Mouse (Mus musculus) small intestine, adult 10 weeks (tissue): Measurements from ENCODE around the gene 2310061I04Rik. TPM values are rescaled to one million over a fixed set of nuclear protein-coding genes. Genes with fewer than 3 reads are reported as not detected.

ENCODE experiments used
- polyA plus RNA-seq: library from polyadenylated mRNA; stranded (reverse); fragments of 350-450 nt; fragmentation: Illumina TruSeq; extraction: RNeasy Lipid Tissue Mini Kit (QIAGEN cat#74804); gene quantifications from one replicate; pipeline ENCODE4 v1.2.3, GENCODE M21; 2014; ENCODE audit warnings: low replicate concordance

2310061I04Rik gene
- polyA plus RNA-seq = 30.1 TPM

DNA sequence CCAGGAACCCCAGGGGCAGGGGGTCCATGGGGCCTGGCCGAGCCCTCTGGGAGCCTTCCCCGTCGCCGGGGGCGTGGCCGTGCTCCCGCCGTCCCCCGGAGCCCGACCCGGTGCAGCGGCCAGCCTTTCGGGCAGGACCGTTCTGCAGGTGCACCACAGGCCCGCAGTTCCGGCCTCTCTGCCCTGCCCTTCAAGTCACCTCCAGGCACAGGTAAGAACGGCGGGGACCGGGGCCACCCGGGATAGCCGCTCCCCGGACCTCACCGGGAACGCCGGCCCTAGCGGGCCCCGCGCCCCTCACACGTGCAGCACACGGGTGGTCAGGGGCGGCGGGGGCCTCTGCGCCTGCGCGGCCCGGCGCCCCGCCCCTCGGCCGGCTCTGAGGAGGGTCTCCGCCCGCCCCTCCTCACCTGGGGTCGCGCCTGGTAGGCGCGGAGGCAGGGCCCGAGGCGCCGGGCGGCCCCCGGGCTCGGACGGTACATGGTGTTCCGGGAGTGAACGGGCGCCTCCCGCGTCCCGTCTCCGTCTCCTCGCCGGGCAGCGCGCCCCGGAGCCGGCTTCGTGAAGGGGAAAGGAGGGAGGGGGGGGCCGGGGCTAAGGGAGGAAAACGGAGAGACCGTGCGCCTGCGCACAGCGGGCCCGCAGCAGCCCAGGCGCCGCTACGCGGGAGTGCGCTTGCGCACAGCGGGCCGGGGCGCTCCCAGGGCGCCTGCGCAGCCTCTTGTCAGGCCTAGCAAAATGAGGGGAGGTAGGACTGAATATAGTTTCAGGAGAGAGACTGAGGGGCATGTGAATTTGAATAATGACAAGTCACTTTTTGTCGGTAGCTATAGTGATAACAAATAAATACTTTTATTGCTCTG is at the start of gene 2310061I04Rik:
2310061I04Rik (minus strand) TSS at position 651 of the 863 bp plus-strand sequence.

GRCm38 (mm10) chr17:35916297-35917142 is 19.3 kb upstream of the 2310061I04Rik start, which contains the start of the genes Mrps18b and Ppp1r10:
Mrps18b (minus strand) TSS chr17:35916389.
Ppp1r10 (plus strand) TSS chr17:35916434.

GRCm38 (mm10) chr17:35909919-35910369 is 12.7 kb upstream of the 2310061I04Rik start, which contains the start of gene Atat1:
Atat1 (minus strand) TSS chr17:35910075.

GRCm38 (mm10) chr17:35879245-35880057 is 17.8 kb downstream of the 2310061I04Rik start, which contains the start of gene Dhx16:
Dhx16 (plus strand) TSS chr17:35879819.

DNA sequence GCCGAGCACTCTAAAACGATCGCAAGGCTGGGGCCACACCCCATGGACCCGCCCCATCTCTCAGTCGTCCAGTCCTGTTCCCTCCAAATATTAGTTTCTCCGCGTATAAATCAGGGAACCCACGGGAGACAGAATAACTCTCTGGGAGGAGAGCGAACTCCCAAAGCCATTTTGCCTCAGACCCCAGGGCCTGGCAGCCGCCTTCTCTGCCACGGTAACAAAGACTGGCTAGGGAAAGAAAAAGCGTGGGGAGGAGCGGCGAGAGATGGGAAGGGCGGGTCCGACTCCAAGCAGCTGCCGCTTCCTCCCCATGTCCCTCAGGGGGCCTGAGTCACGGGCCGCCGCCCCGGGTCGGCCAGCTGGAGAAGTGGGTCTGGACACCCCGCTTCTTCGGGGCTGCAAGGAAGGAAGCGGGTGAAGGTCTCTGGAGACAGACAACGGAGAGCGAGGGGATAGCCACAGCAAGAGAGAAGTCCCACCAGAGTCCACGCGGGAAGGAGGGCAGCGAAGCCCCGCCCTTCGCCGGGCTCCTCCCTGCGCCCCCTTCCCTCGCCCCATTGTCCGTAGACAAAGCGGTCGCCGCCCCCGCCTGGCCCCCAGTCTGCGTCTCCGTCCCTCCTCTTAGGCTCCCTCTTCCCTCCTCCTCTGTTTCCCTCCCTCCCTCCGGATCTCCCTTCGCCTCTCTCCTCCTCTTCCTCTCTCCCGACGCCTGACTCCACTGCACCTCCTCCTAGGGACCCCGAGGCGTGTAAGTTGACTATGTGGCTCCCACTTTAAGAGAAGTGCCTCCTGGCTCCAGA is 31.6 kb downstream of the 2310061I04Rik start, which contains the start of gene Ppp1r18:
Ppp1r18 (plus strand) TSS at position 113 of the 800 bp plus-strand sequence.

GRCm38 (mm10) chr17:35861198-35861857 is 35.9 kb downstream of the 2310061I04Rik start, which contains the start of gene Nrm:
Nrm (plus strand) TSS chr17:35861318.

Other genes starting within 250 kb of the 2310061I04Rik start
- 0.59 TPM for gene Vars2, start 229.8 kb downstream of the 2310061I04Rik start, polyA plus RNA-seq
- gene Gtf2h4, start 223.7 kb downstream of the 2310061I04Rik start, polyA plus RNA-seq = 2.7 TPM
- 4.8 TPM for gene Ddr1, start 192.8 kb downstream of the 2310061I04Rik start, polyA plus RNA-seq
- gene Ier3, start 75.7 kb downstream of the 2310061I04Rik start, polyA plus RNA-seq = 3.7 TPM
- gene Flot1, start 74.2 kb downstream of the 2310061I04Rik start, polyA plus RNA-seq = 3.5 TPM
- gene Tubb5, start 59.1 kb downstream of the 2310061I04Rik start, polyA plus RNA-seq = 23.6 TPM
- gene Mdc1, start 55.9 kb downstream of the 2310061I04Rik start, polyA plus RNA-seq = 9.7 TPM
- gene Nrm, start 36.1 kb downstream of the 2310061I04Rik start, polyA plus RNA-seq = 1.3 TPM
- 1.2 TPM for gene Ppp1r18, start 31.8 kb downstream of the 2310061I04Rik start, polyA plus RNA-seq
- 16.5 TPM for gene Dhx16, start 17.6 kb downstream of the 2310061I04Rik start, polyA plus RNA-seq
- gene Atat1, start 12.6 kb upstream of the 2310061I04Rik start, polyA plus RNA-seq = 17.0 TPM
- gene Mrps18b, start 19.0 kb upstream of the 2310061I04Rik start, polyA plus RNA-seq = 8.4 TPM
- gene Ppp1r10, start 19.0 kb upstream of the 2310061I04Rik start, polyA plus RNA-seq = 28.3 TPM
- 36.1 TPM for gene Abcf1, start 72.3 kb upstream of the 2310061I04Rik start, polyA plus RNA-seq
- 0.56 TPM for gene Gnl1, start 82.4 kb upstream of the 2310061I04Rik start, polyA plus RNA-seq
- 0.59 TPM for gene Prr3, start 82.8 kb upstream of the 2310061I04Rik start, polyA plus RNA-seq
- gene H2-T24, start 123.1 kb upstream of the 2310061I04Rik start, polyA plus RNA-seq = 5.7 TPM
- gene H2-T23, start 135.4 kb upstream of the 2310061I04Rik start, polyA plus RNA-seq = 8.8 TPM
- 8.7 TPM for gene H2-T22, start 145.3 kb upstream of the 2310061I04Rik start, polyA plus RNA-seq
- gene Gm6034, start 145.5 kb upstream of the 2310061I04Rik start, polyA plus RNA-seq = not detected
- gene Gm11127, start 160.9 kb upstream of the 2310061I04Rik start, polyA plus RNA-seq = 6.5 TPM
- gene Gm19684, start 224.2 kb upstream of the 2310061I04Rik start, polyA plus RNA-seq = not detected
- gene Gm7030, start 232.0 kb upstream of the 2310061I04Rik start, polyA plus RNA-seq = not detected